Mouse (Mus musculus) cerebellum, adult 2 months (tissue): Measurements from ENCODE around the gene Olfr1368.

Source experiments
- CTCF ChIP-seq: fragments of 200-500 bp; IDR thresholded peaks from 2 replicates; pipeline ENCODE4 v1.5.1; 2011; ENCODE audit warnings: low read depth, mild to moderate bottlenecking, control low read depth, low read length, moderate library complexity, borderline replicate concordance; ENCODE audit not compliant: insufficient read depth
- POLR2A ChIP-seq: fragments of 200-500 bp; IDR thresholded peaks from 2 replicates; pipeline ENCODE4 v1.6.1; 2011; ENCODE audit warnings: low read length, control low read depth, borderline replicate concordance; ENCODE audit not compliant: insufficient read depth

DNA sequence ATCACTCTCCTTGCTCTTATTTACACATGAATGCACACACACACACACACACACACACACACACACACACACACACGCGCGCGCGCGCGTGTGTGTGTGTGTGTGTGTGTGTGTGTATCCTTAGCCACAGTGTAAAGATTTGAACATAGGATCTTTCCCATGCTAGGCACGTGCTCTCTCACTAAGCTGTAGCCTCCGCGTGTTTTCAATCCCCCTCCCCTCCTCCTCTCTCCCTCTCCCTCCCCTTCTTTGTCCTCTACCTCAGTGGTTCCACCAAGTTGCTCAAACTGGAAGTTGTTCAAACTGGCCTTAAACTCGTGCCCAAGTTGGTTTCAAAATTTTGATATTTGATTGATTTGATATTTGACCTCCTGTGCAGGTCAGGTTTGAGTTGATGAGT lies 31.1 kb upstream of the Olfr1368 start:
- no peak for TF ChIP-seq POLR2A
- no peak for TF ChIP-seq CTCF
